Mouse (Mus musculus) neural tube, embryonic 15.5 days (tissue): Measurements from ENCODE around the gene Bcl11a. TPM values are rescaled to one million over a fixed set of nuclear protein-coding genes. Genes with fewer than 3 reads are reported as not detected.

ENCODE experiments used
- ATAC-seq: fragments of 200-750 bp; cut with Nextera tagmentation; 2 replicates; pipeline ENCODE4 v1.8.0; 2017; ENCODE audit warnings: mild to moderate bottlenecking, moderate TSS enrichment, moderate library complexity; ENCODE audit not compliant: low FRiP score
- H3K27ac ChIP-seq: fragments of 300-500 bp; sonication (generic); replicated peaks from 2 replicates; pipeline ENCODE4 v1.5.1; 2015; ENCODE audit warnings: mild to moderate bottlenecking, inconsistent platforms
- H3K27me3 ChIP-seq: fragments of 300-500 bp; sonication (generic); replicated peaks from 2 replicates; pipeline ENCODE4 v1.6.1; 2015; ENCODE audit warnings: inconsistent platforms
- H3K36me3 ChIP-seq: fragments of 300-500 bp; sonication (generic); 2 replicates; pipeline ENCODE4 v1.6.1; 2015; ENCODE audit warnings: inconsistent platforms
- H3K4me1 ChIP-seq: fragments of 300-500 bp; sonication (generic); 2 replicates; pipeline ENCODE4 v1.6.1; 2015; ENCODE audit warnings: inconsistent platforms
- H3K4me2 ChIP-seq: fragments of 300-500 bp; sonication (generic); 2 replicates; pipeline ENCODE4 v1.6.1; 2015; ENCODE audit warnings: inconsistent platforms, mild to moderate bottlenecking, moderate library complexity
- H3K4me3 ChIP-seq: fragments of 300-500 bp; sonication (generic); replicated peaks from 2 replicates; pipeline ENCODE4 v1.5.1; 2015; ENCODE audit warnings: mild to moderate bottlenecking, inconsistent platforms
- H3K9ac ChIP-seq: fragments of 300-500 bp; sonication (generic); replicated peaks from 2 replicates; pipeline ENCODE4 v1.6.1; 2015; ENCODE audit warnings: mild to moderate bottlenecking, inconsistent platforms
- H3K9me3 ChIP-seq: fragments of 300-500 bp; sonication (generic); replicated peaks from 2 replicates; pipeline ENCODE4 v1.6.1; 2016; ENCODE audit warnings: inconsistent platforms
- WGBS: fragments of 180-500 bp; shearing (Covaris S2); methylation state at CpG from one replicate; pipeline ENCODE4 v1.1.7; 2015; ENCODE audit warnings: mixed read lengths; 5-methylcytosine and 5-hydroxymethylcytosine counted together
- polyA plus RNA-seq: library from polyadenylated mRNA; unstranded; fragments of >200 nt; fragmentation: Nextera tagmentation; extraction: Ambion mirVana; gene quantifications from 2 replicates; pipeline ENCODE4 v1.2.1, GENCODE M21; 2015

The Bcl11a gene
- polyA plus RNA-seq, 1 experiment from 2014 or later, result 102 TPM

- Histone ChIP-seq H3K9ac (peak overlapping the region; percentile 14; the same call in 1 of the 2 replicates), H3K27ac (peak overlapping the region; percentile 67; the same call in 1 of the 2 replicates), H3K27me3 (no peaks in the 10 kb centered on the region), H3K9me3 (no peaks in the 10 kb centered on the region), H3K4me2 (peak overlapping the region; percentile 51), H3K36me3 (no peaks in the 10 kb centered on the region), H3K4me3 (0 out of 2 replicates have a peak overlapping the region, but pooled peaks have one; percentile 2), H3K4me1 (peaks cover 72% of the 10 kb centered on the region)
- 42% methylated on average over 5 of the region's 5 CpGs for WGBS
- no peak for ATAC-seq
Observed at GRCm38 (mm10) chr11:24094086-24094487, 16.2 kb downstream of the Bcl11a start.

GRCm38 (mm10) chr11:24095236-24095635 lies 17.4 kb downstream of the Bcl11a start:
- H3K9me3 ChIP-seq, result no peaks in the 10 kb centered on the region
- WGBS, result 18% methylated on average over 9 of the region's 9 CpGs
- H3K4me3 ChIP-seq, result peak overlapping the region; percentile 4; the same call in 1 of the 2 replicates
- no peaks in the 10 kb centered on the region for H3K27me3 ChIP-seq
- H3K9ac ChIP-seq, result peak overlapping the region; percentile 31
- peak overlapping the region; percentile 67 for H3K27ac ChIP-seq
- H3K4me2 ChIP-seq, result peak overlapping the region; percentile 51
- H3K36me3 ChIP-seq, result no peaks in the 10 kb centered on the region
- ATAC-seq, result no peak
- peaks cover 71% of the 10 kb centered on the region for H3K4me1 ChIP-seq

- Histone ChIP-seq H3K9me3 (no peaks in the 10 kb centered on the region), H3K9ac (no peak overlapping the region), H3K4me2 (peak overlapping the region; percentile 51), H3K27ac (0 out of 2 replicates have a peak overlapping the region, but pooled peaks have one; percentile 67), H3K4me3 (no peak overlapping the region), H3K36me3 (no peaks in the 10 kb centered on the region), H3K4me1 (peaks cover 73% of the 10 kb centered on the region), H3K27me3 (no peaks in the 10 kb centered on the region)
- WGBS, result 34% methylated on average over 7 of the region's 7 CpGs
- no peak for ATAC-seq
Observed at GRCm38 (mm10) chr11:24095656-24096353, 17.9 kb downstream of the Bcl11a start.

- peak overlapping the region; percentile 45; the same call in 1 of the 2 replicates for H3K27ac ChIP-seq
- H3K4me3 ChIP-seq, result 0 out of 2 replicates have a peak overlapping the region, but pooled peaks have one; percentile 12
- WGBS, result 23% methylated on average over 6 of the region's 6 CpGs
- H3K27me3 ChIP-seq, result no peaks in the 10 kb centered on the region
- peaks cover 74% of the 10 kb centered on the region for H3K4me1 ChIP-seq
- no peaks in the 10 kb centered on the region for H3K9me3 ChIP-seq
- no peak for ATAC-seq
- no peak overlapping the region for H3K9ac ChIP-seq
- H3K4me2 ChIP-seq, result peak overlapping the region; percentile 51
- H3K36me3 ChIP-seq, result no peaks in the 10 kb centered on the region
Observed at GRCm38 (mm10) chr11:24096483-24096882, 18.6 kb downstream of the Bcl11a start.

- 0 out of 2 replicates have a peak overlapping the region, but pooled peaks have one; percentile 12 for H3K4me3 ChIP-seq
- H3K9me3 ChIP-seq, result no peaks in the 10 kb centered on the region
- 0 out of 2 replicates have a peak overlapping the region, but pooled peaks have one; percentile 18 for H3K27ac ChIP-seq
- H3K4me1 ChIP-seq, result peaks cover 75% of the 10 kb centered on the region
- ATAC-seq, result no peak
- H3K36me3 ChIP-seq, result no peaks in the 10 kb centered on the region
- 16% methylated on average over 6 of the region's 6 CpGs for WGBS
- H3K27me3 ChIP-seq, result no peaks in the 10 kb centered on the region
- H3K9ac ChIP-seq, result no peak overlapping the region
- peak overlapping the region; percentile 51 for H3K4me2 ChIP-seq
Observed at GRCm38 (mm10) chr11:24097026-24097425, 19.2 kb downstream of the Bcl11a start.

- Histone ChIP-seq H3K9ac (no peak overlapping the region), H3K27ac (no peak overlapping the region), H3K36me3 (no peaks in the 10 kb centered on the region), H3K27me3 (no peaks in the 10 kb centered on the region), H3K9me3 (no peaks in the 10 kb centered on the region), H3K4me1 (peaks cover 78% of the 10 kb centered on the region), H3K4me2 (peak overlapping the region; percentile 51), H3K4me3 (no peak overlapping the region)
- 45% methylated on average over 5 of the region's 5 CpGs for WGBS
- ATAC-seq, result no peak
Observed at GRCm38 (mm10) chr11:24098069-24098468, 20.2 kb downstream of the Bcl11a start.

- no peaks in the 10 kb centered on the region for H3K27me3 ChIP-seq
- no peaks in the 10 kb centered on the region for H3K36me3 ChIP-seq
- peak overlapping the region; percentile 21 for H3K4me2 ChIP-seq
- H3K9me3 ChIP-seq, result no peaks in the 10 kb centered on the region
- H3K4me1 ChIP-seq, result peaks cover 83% of the 10 kb centered on the region
- H3K4me3 ChIP-seq, result no peak overlapping the region
- ATAC-seq, result no peak
- no peak overlapping the region for H3K9ac ChIP-seq
- no peak overlapping the region; the same call in 1 of the 2 replicates for H3K27ac ChIP-seq
- 34% methylated on average over 3 of the region's 3 CpGs for WGBS
Observed at GRCm38 (mm10) chr11:24098662-24099061, 20.8 kb downstream of the Bcl11a start.

GRCm38 (mm10) chr11:24099215-24099614 lies 21.4 kb downstream of the Bcl11a start:
- Histone ChIP-seq H3K27ac (no peak overlapping the region; the same call in 1 of the 2 replicates), H3K4me1 (peaks cover 82% of the 10 kb centered on the region), H3K4me3 (no peak overlapping the region), H3K4me2 (peak overlapping the region; percentile 38), H3K9me3 (no peaks in the 10 kb centered on the region), H3K27me3 (no peaks in the 10 kb centered on the region), H3K9ac (no peak overlapping the region), H3K36me3 (no peaks in the 10 kb centered on the region)
- ATAC-seq, result no peak
- WGBS, result 61% methylated on average over 10 of the region's 10 CpGs

GRCm38 (mm10) chr11:24099886-24100293 lies 22.0 kb downstream of the Bcl11a start:
- Histone ChIP-seq H3K4me1 (peaks cover 80% of the 10 kb centered on the region), H3K27me3 (no peaks in the 10 kb centered on the region), H3K9ac (no peak overlapping the region), H3K4me2 (peak overlapping the region; percentile 38), H3K27ac (0 out of 2 replicates have a peak overlapping the region, but pooled peaks have one; percentile 56), H3K36me3 (no peaks in the 10 kb centered on the region), H3K4me3 (0 out of 2 replicates have a peak overlapping the region, but pooled peaks have one; percentile 2), H3K9me3 (no peaks in the 10 kb centered on the region)
- 12% methylated on average over 7 of the region's 7 CpGs for WGBS
- no peak for ATAC-seq

- Histone ChIP-seq H3K27ac (peak overlapping the region; percentile 60; the same call in 1 of the 2 replicates), H3K9ac (no peak overlapping the region), H3K27me3 (no peaks in the 10 kb centered on the region), H3K36me3 (no peaks in the 10 kb centered on the region), H3K4me1 (peaks cover 75% of the 10 kb centered on the region), H3K4me2 (peak overlapping the region; percentile 22), H3K4me3 (no peak overlapping the region), H3K9me3 (no peaks in the 10 kb centered on the region)
- ATAC-seq, result no peak
- 47% methylated on average over 4 of the region's 4 CpGs for WGBS
Observed at GRCm38 (mm10) chr11:24100449-24101070, 22.7 kb downstream of the Bcl11a start.

- WGBS, result 90% methylated on average over 3 of the region's 3 CpGs
- Histone ChIP-seq H3K4me3 (no peak overlapping the region), H3K9me3 (no peaks in the 10 kb centered on the region), H3K4me1 (peaks cover 72% of the 10 kb centered on the region), H3K4me2 (no peak overlapping the region), H3K9ac (no peak overlapping the region), H3K36me3 (no peaks in the 10 kb centered on the region), H3K27me3 (no peaks in the 10 kb centered on the region), H3K27ac (no peak overlapping the region)
- ATAC-seq, result no peak
Observed at GRCm38 (mm10) chr11:24101625-24102024, 23.8 kb downstream of the Bcl11a start.
